Mouse (Mus musculus): ENCODE data around the gene Prdx3. TPM values are rescaled to one million over a fixed set of nuclear protein-coding genes. Genes with fewer than 3 reads are reported as not detected.

Gene Prdx3
- polyA plus RNA-seq (2016; fragmentation: Nextera tagmentation; extraction: Ambion mirVana): 99.8 and 105 TPM in 2 replicates

DNA sequence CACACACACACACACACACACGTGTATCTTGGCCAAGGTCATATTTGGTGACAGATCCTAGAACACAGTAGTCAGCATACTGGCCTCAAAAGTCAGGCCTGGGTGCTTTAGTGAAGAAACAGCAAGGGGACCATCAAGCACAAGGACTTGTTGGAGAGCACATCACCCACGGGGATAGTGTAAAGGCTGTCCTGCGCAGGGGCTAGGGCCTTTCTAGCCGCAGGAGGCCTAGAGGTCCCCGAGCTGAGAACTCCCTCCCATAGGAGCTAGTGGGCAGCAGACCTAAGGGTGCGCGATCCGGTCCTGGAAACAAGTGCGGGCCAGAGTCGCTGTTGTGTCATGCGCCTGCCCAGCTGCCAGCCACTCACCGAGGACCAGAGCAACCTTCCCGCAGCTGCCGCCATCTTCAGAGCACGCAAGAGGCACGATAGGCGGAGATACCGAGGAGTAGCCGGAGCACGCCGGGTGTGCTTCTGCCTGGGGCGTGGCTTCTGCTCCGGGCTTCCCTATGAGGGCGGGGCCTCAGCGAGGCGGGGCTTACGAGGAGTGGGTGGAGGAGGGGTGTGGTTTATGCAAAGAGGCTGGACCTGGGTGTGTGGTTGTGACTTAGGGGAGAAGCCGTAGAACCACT, at the start of gene Prdx3:
Gene Prdx3, minus strand, starts transcription at position 493 of the 631 bp plus-strand sequence.
- peak within 1 kb of the TSS; percentile 81 for H3K27ac ChIP-seq
- H3K9me3 ChIP-seq: no peaks in the 10 kb centered on the region
- peaks cover 10% of the 10 kb centered on the region; the same call in 1 of the 2 replicates for H3K36me3 ChIP-seq
- peak within 1 kb of the TSS; percentile 67 for H3K4me3 ChIP-seq
- under 1% methylated on average over 28 of the region's 28 CpGs for WGBS
- ATAC-seq (ENCODE audit: insufficient number of reproducible peaks, insufficient read depth, low FRiP score, low TSS enrichment): peak; percentile 95
- H3K27me3 ChIP-seq: no peaks in the 10 kb centered on the region
- H3K4me1 ChIP-seq: peaks cover 4% of the 10 kb centered on the region; the same call in 1 of the 2 replicates
- peak within 1 kb of the TSS; percentile 70 for H3K9ac ChIP-seq
- peak within 1 kb of the TSS; percentile 72 for H3K4me2 ChIP-seq (replicated peaks)

- no peak overlapping the region for H3K27ac ChIP-seq
- no peak overlapping the region for H3K4me3 ChIP-seq
- H3K27me3 ChIP-seq: no peaks in the 10 kb centered on the region
- no peak for ATAC-seq (ENCODE audit: insufficient number of reproducible peaks, insufficient read depth, low FRiP score, low TSS enrichment)
- WGBS: 90% methylated on average over 6 of the region's 6 CpGs
- H3K36me3 ChIP-seq: no peaks in the 10 kb centered on the region
- H3K4me1 ChIP-seq: no peaks in the 10 kb centered on the region
- H3K9me3 ChIP-seq: no peaks in the 10 kb centered on the region
- no peak overlapping the region for H3K9ac ChIP-seq
- H3K4me2 ChIP-seq (replicated peaks): no peak overlapping the region
Measured at GRCm38 (mm10) chr19:60916869-60917570, 42.7 kb upstream of the Prdx3 start.

GRCm38 (mm10) chr19:60915862-60916261, 41.5 kb upstream of the Prdx3 start:
- H3K4me3 ChIP-seq: no peak overlapping the region
- H3K27me3 ChIP-seq: no peaks in the 10 kb centered on the region
- H3K27ac ChIP-seq: no peak overlapping the region
- no peaks in the 10 kb centered on the region for H3K9me3 ChIP-seq
- no peak for ATAC-seq (ENCODE audit: insufficient number of reproducible peaks, insufficient read depth, low FRiP score, low TSS enrichment)
- H3K9ac ChIP-seq: no peak overlapping the region
- H3K4me2 ChIP-seq (replicated peaks): no peak overlapping the region
- no peaks in the 10 kb centered on the region for H3K4me1 ChIP-seq
- 87% methylated on average over 3 of the region's 3 CpGs for WGBS
- H3K36me3 ChIP-seq: no peaks in the 10 kb centered on the region

DNA sequence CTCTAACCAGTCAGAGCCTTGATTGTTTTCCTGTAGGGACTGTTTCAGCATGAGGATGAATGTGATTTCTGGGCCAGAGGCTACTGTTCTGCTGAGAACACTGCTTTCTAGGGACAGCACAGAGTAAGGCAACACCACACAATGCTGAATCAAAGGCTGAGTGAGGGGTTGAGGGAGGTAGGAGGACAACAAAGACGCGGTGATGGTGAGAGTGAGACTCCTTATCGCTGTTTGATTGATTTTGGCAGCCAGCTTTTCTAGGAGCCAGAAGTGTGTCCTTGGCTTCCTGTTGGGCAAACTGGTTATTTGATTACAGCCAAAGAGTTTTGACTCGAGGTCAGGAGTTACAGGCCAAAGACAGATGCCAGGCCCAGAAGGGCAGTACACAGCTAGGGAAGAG, 40.9 kb upstream of the Prdx3 start:
- Histone ChIP-seq H3K36me3 (no peaks in the 10 kb centered on the region), H3K27ac (no peak overlapping the region), H3K9me3 (no peaks in the 10 kb centered on the region), H3K4me3 (no peak overlapping the region), H3K4me2 (replicated peaks) (no peak overlapping the region), H3K27me3 (no peaks in the 10 kb centered on the region), H3K4me1 (no peaks in the 10 kb centered on the region), H3K9ac (no peak overlapping the region)
- no peak for ATAC-seq (ENCODE audit: insufficient number of reproducible peaks, insufficient read depth, low FRiP score, low TSS enrichment)
- WGBS: 58% methylated on average over 4 of the region's 4 CpGs

- no peak overlapping the region for H3K4me3 ChIP-seq
- no peak overlapping the region for H3K4me2 ChIP-seq (replicated peaks)
- no peaks in the 10 kb centered on the region for H3K27me3 ChIP-seq
- no peak overlapping the region for H3K27ac ChIP-seq
- H3K9ac ChIP-seq: no peak overlapping the region
- WGBS: 83% methylated on average over 2 of the region's 2 CpGs
- no peak for ATAC-seq (ENCODE audit: insufficient number of reproducible peaks, insufficient read depth, low FRiP score, low TSS enrichment)
- H3K36me3 ChIP-seq: no peaks in the 10 kb centered on the region
- no peaks in the 10 kb centered on the region for H3K9me3 ChIP-seq
- no peaks in the 10 kb centered on the region for H3K4me1 ChIP-seq
Measured at GRCm38 (mm10) chr19:60911653-60912052, 37.3 kb upstream of the Prdx3 start.

DNA sequence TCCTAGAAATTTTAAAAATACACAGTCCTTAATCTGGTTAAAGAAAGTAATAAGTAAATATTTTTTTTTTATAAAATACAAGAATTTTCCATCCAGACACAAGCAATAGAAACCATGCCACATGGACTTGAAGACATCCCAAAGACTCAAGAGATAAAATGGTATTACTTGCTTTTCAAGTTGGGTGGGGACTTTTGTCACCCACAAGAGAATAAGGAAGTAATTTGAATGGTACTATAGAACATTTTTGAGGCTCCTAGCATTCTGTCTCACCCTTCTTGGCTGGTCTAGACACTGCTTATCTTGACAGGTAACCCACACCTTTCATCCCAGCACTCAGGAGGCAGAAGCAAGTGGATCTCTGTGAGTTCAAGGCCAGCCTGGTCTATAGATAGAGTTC, 35.9 kb upstream of the Prdx3 start:
- Histone ChIP-seq H3K36me3 (no peaks in the 10 kb centered on the region), H3K27me3 (no peaks in the 10 kb centered on the region)

DNA sequence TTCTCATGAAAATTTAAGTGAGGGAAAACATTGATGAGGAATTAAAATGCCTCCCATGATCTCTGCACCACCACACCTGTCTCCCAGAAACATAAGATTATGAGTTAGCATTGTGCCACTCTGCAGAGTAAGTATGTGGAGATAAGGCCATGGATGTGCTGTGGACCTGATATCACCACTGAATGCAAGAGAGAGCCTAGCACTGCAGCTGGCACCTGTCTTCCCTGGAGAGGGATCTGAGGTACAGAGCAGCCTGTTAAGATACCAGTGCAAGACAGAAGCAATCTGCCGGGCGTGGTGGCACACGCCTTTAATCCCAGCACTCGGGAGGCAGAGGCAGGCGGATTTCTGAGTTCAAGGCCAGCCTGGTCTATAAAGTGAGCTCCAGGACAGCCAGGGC, 31.1 kb upstream of the Prdx3 start:
- 96% methylated on average over 5 of the region's 5 CpGs for WGBS
- Histone ChIP-seq H3K36me3 (no peaks in the 10 kb centered on the region), H3K9ac (no peak overlapping the region), H3K27me3 (no peaks in the 10 kb centered on the region), H3K4me3 (no peak overlapping the region), H3K9me3 (no peaks in the 10 kb centered on the region), H3K27ac (no peak overlapping the region), H3K4me2 (replicated peaks) (no peak overlapping the region), H3K4me1 (no peaks in the 10 kb centered on the region)
- no peak for ATAC-seq (ENCODE audit: insufficient number of reproducible peaks, insufficient read depth, low FRiP score, low TSS enrichment)

More for the DNA sequence above, 35.9 kb upstream of the Prdx3 start:
- H3K27ac ChIP-seq: no peak overlapping the region
- no peak overlapping the region for H3K4me3 ChIP-seq
- H3K4me2 ChIP-seq (replicated peaks): no peak overlapping the region
- H3K4me1 ChIP-seq: no peaks in the 10 kb centered on the region
- H3K9ac ChIP-seq: no peak overlapping the region
- no peaks in the 10 kb centered on the region for H3K9me3 ChIP-seq
- ATAC-seq (ENCODE audit: insufficient number of reproducible peaks, insufficient read depth, low FRiP score, low TSS enrichment): no peak

- H3K4me1 ChIP-seq: no peaks in the 10 kb centered on the region
- no peaks in the 10 kb centered on the region for H3K9me3 ChIP-seq
- no peaks in the 10 kb centered on the region for H3K27me3 ChIP-seq
- H3K4me3 ChIP-seq: no peak overlapping the region
- 86% methylated on average over 1 of the region's 1 CpGs for WGBS
- no peak for ATAC-seq (ENCODE audit: insufficient number of reproducible peaks, insufficient read depth, low FRiP score, low TSS enrichment)
- no peak overlapping the region for H3K4me2 ChIP-seq (replicated peaks)
- H3K36me3 ChIP-seq: no peaks in the 10 kb centered on the region
- no peak overlapping the region for H3K9ac ChIP-seq
- no peak overlapping the region for H3K27ac ChIP-seq
Measured at GRCm38 (mm10) chr19:60903971-60904370, 29.6 kb upstream of the Prdx3 start.

DNA sequence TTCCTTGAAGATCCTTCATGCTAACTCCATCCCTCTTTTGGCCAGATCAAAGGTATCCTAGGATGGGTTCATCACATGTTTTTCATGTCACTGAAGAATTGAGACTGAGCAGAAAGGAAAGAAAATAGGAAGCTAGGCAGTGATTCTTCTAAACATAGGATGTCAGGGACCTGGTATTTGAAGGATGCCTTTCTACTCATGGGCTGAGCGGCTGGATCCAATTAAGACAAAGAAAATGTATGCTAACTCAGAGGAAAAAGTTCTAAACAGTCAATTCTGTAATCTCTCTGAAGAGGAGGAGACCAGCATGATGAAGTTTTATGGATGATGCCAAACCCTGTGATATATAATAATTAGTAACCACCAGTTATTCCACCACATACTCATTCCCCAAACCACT, 28.8 kb upstream of the Prdx3 start:
- H3K27me3 ChIP-seq: no peaks in the 10 kb centered on the region
- H3K36me3 ChIP-seq: no peaks in the 10 kb centered on the region
- H3K9ac ChIP-seq: no peak overlapping the region
- H3K9me3 ChIP-seq: no peaks in the 10 kb centered on the region
- no peaks in the 10 kb centered on the region for H3K4me1 ChIP-seq
- ATAC-seq (ENCODE audit: insufficient number of reproducible peaks, insufficient read depth, low FRiP score, low TSS enrichment): no peak
- H3K4me2 ChIP-seq (replicated peaks): no peak overlapping the region
- H3K4me3 ChIP-seq: no peak overlapping the region
- WGBS: 50% methylated on average over 1 of the region's 1 CpGs
- no peak overlapping the region for H3K27ac ChIP-seq

DNA sequence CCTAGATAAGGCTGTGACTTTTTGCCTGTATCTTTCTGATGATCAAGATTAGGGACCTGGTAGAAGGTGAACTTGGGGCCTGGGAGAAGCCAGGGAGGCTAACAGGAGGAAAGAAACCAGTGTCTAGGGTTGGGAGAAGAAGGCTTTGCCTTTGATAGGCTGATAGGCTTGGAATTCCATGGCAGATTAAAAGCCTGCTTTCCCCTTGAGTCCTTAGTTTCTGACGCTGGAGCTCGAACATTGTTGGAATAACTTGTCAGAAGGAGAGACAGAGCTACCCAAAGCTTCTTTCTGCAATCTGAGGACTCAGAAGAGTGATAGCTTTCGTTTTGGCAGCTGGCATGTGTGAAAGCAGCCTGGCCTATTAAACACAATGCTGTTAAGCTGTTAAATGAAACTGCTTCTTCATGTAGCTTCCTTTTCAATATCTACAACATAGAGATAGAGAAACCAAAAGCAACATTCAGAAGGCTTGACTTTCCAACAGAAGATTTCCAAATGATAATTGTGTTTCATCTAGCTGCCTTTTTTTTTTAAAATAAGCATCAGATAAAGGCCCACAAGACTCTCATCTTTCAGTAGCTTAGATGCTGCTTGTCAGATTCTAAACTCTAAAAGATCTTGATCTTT, 21.0 kb upstream of the Prdx3 start:
- Histone ChIP-seq H3K4me3 (no peak overlapping the region), H3K9ac (no peak overlapping the region), H3K4me2 (replicated peaks) (no peak overlapping the region), H3K4me1 (peaks cover 7% of the 10 kb centered on the region; the same call in 1 of the 2 replicates), H3K27me3 (no peaks in the 10 kb centered on the region), H3K9me3 (no peaks in the 10 kb centered on the region), H3K36me3 (no peaks in the 10 kb centered on the region), H3K27ac (no peak overlapping the region)
- 32% methylated on average over 3 of the region's 3 CpGs for WGBS
- no peak for ATAC-seq (ENCODE audit: insufficient number of reproducible peaks, insufficient read depth, low FRiP score, low TSS enrichment)

GRCm38 (mm10) chr19:60891934-60892547, 17.7 kb upstream of the Prdx3 start:
- no peaks in the 10 kb centered on the region for H3K27me3 ChIP-seq
- H3K9ac ChIP-seq: no peak overlapping the region
- 34% methylated on average over 1 of the region's 1 CpGs for WGBS
- peaks cover 9% of the 10 kb centered on the region; the same call in 1 of the 2 replicates for H3K4me1 ChIP-seq
- H3K27ac ChIP-seq: no peak overlapping the region
- H3K4me3 ChIP-seq: 0 out of 2 replicates have a peak overlapping the region, but pooled peaks have one; percentile 69
- H3K4me2 ChIP-seq (replicated peaks): peak overlapping the region; percentile 70
- no peaks in the 10 kb centered on the region for H3K9me3 ChIP-seq
- no peak for ATAC-seq (ENCODE audit: insufficient number of reproducible peaks, insufficient read depth, low FRiP score, low TSS enrichment)
- H3K36me3 ChIP-seq: no peaks in the 10 kb centered on the region

All from embryonic facial prominence, embryonic 12.5 days (tissue).